Mouse (Mus musculus) liver, embryonic 12.5 days (tissue): Measurements from ENCODE around the gene Ctcf. TPM values are rescaled to one million over a fixed set of nuclear protein-coding genes. Genes with fewer than 3 reads are reported as not detected.

ENCODE experiments used
- ATAC-seq: fragments of 200-750 bp; cut with Nextera tagmentation; 2 replicates; pipeline ENCODE4 v1.8.0; 2017; ENCODE audit warnings: moderate number of reproducible peaks, mild to moderate bottlenecking, moderate library complexity
- H3K27ac ChIP-seq: fragments of 300-500 bp; sonication (generic); 2 replicates; pipeline ENCODE4 v1.5.1; 2016; ENCODE audit warnings: mild to moderate bottlenecking
- H3K27me3 ChIP-seq: fragments of 300-500 bp; sonication (generic); replicated peaks from 2 replicates; pipeline ENCODE4 v1.6.1; 2016; ENCODE audit warnings: mild to moderate bottlenecking, moderate library complexity
- H3K36me3 ChIP-seq: fragments of 300-500 bp; sonication (generic); 2 replicates; pipeline ENCODE4 v1.6.1; 2016; ENCODE audit warnings: mild to moderate bottlenecking, moderate library complexity
- H3K4me1 ChIP-seq: fragments of 300-500 bp; sonication (generic); 2 replicates; pipeline ENCODE4 v1.6.1; 2016
- H3K4me2 ChIP-seq: fragments of 300-500 bp; sonication (generic); 2 replicates; pipeline ENCODE4 v1.6.1; 2016; ENCODE audit warnings: mild to moderate bottlenecking, moderate library complexity
- H3K4me3 ChIP-seq: fragments of 300-500 bp; sonication (generic); 2 replicates; pipeline ENCODE4 v1.5.1; 2016; ENCODE audit warnings: mild to moderate bottlenecking, moderate library complexity
- H3K9ac ChIP-seq: fragments of 300-500 bp; sonication (generic); 2 replicates; pipeline ENCODE4 v1.6.1; 2016; ENCODE audit warnings: mild to moderate bottlenecking, moderate library complexity
- H3K9me3 ChIP-seq: fragments of 300-500 bp; sonication (generic); replicated peaks from 2 replicates; pipeline ENCODE4 v1.6.1; 2016; ENCODE audit warnings: mild to moderate bottlenecking, moderate library complexity
- WGBS: fragments of 180-500 bp; shearing (Covaris S2); methylation state at CpG from one replicate; pipeline ENCODE4 v1.1.7; 2016; ENCODE audit not compliant: insufficient replicate concordance; 5-methylcytosine and 5-hydroxymethylcytosine counted together
- polyA plus RNA-seq: library from polyadenylated mRNA; unstranded; fragments of >200 nt; fragmentation: Nextera tagmentation; extraction: Ambion mirVana; gene quantifications from 2 replicates; pipeline ENCODE4 v1.2.1, GENCODE M21; 2016

The Ctcf gene
- polyA plus RNA-seq, 1 experiment from 2014 or later: 93.5 TPM

DNA sequence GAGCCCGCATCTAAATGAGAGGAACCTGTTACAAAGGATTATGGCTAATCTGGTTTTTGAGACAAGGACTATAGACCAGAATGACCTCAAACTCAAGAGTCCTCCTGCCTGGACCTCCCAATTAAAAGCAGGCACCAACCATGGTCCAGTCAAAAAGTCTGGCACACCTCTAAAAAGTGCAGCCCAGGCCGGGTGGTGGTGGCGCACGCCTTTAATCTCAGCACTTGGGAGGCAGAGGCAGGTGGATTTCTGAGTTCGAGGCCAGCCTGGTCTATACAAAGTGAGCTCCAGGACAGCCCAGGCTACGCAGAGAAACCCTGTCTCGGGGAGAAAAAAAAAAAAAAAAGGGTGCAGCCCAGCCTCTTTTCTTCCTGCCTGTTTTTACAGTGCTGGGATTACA lies 49.0 kb downstream of the Ctcf start:
- 57% methylated on average over 7 of the region's 7 CpGs for WGBS
- Histone ChIP-seq H3K9ac (no peak overlapping the region), H3K4me3 (no peak overlapping the region), H3K4me2 (peak overlapping the region; percentile 51), H3K36me3 (peaks cover 43% of the 10 kb centered on the region), H3K27me3 (0 out of 2 replicates have a peak, but pooled peaks cover 3% of the 10 kb centered on the region), H3K27ac (no peak overlapping the region), H3K9me3 (no peaks in the 10 kb centered on the region), H3K4me1 (peaks cover 13% of the 10 kb centered on the region; the same call in 1 of the 2 replicates)
- no peak for ATAC-seq

GRCm38 (mm10) chr8:105685796-105686308 lies 49.5 kb downstream of the Ctcf start, which contains the start of gene Carmil2:
Gene Carmil2 (plus strand): TSS chr8:105686274.
- 8% methylated on average over 23 of the region's 26 CpGs for WGBS
- Histone ChIP-seq H3K4me1 (peaks cover 13% of the 10 kb centered on the region; the same call in 1 of the 2 replicates), H3K36me3 (peaks cover 37% of the 10 kb centered on the region), H3K27me3 (0 out of 2 replicates have a peak, but pooled peaks cover 3% of the 10 kb centered on the region), H3K4me3 (peak within 1 kb of the TSS; percentile 6; the same call in 1 of the 2 replicates), H3K27ac (0 out of 2 replicates have a peak within 1 kb of the TSS, but pooled peaks have one; percentile 13), H3K9ac (0 out of 2 replicates have a peak within 1 kb of the TSS, but pooled peaks have one; percentile 27), H3K9me3 (no peaks in the 10 kb centered on the region), H3K4me2 (peak within 1 kb of the TSS; percentile 51)
- ATAC-seq: peak; percentile 36; the same call in 1 of the 2 replicates

- no peak for ATAC-seq
Measured at GRCm38 (mm10) chr8:105686551-105686950, 50.2 kb downstream of the Ctcf start.

GRCm38 (mm10) chr8:105687512-105687911 lies 51.1 kb downstream of the Ctcf start:
- Histone ChIP-seq H3K36me3 (peaks cover 21% of the 10 kb centered on the region), H3K4me3 (no peak overlapping the region), H3K4me1 (peaks cover 13% of the 10 kb centered on the region; the same call in 1 of the 2 replicates), H3K9ac (no peak overlapping the region), H3K27me3 (peaks cover 3% of the 10 kb centered on the region; the same call in 1 of the 2 replicates), H3K4me2 (no peak overlapping the region), H3K9me3 (no peaks in the 10 kb centered on the region), H3K27ac (no peak overlapping the region)
- 65% methylated on average over 8 of the region's 8 CpGs for WGBS
- ATAC-seq: no peak

More at GRCm38 (mm10) chr8:105686551-105686950, 50.2 kb downstream of the Ctcf start:
- Histone ChIP-seq H3K27me3 (0 out of 2 replicates have a peak, but pooled peaks cover 3% of the 10 kb centered on the region), H3K9me3 (no peaks in the 10 kb centered on the region), H3K4me3 (no peak overlapping the region), H3K4me2 (peak overlapping the region; percentile 51), H3K36me3 (peaks cover 30% of the 10 kb centered on the region), H3K4me1 (peaks cover 13% of the 10 kb centered on the region; the same call in 1 of the 2 replicates), H3K9ac (no peak overlapping the region), H3K27ac (0 out of 2 replicates have a peak overlapping the region, but pooled peaks have one; percentile 13)
- WGBS: 67% methylated on average over 6 of the region's 6 CpGs

GRCm38 (mm10) chr8:105688242-105688752 lies 51.9 kb downstream of the Ctcf start:
- no peak overlapping the region for H3K9ac ChIP-seq
- no peak for ATAC-seq

GRCm38 (mm10) chr8:105689256-105689982 lies 53.1 kb downstream of the Ctcf start:
- Histone ChIP-seq H3K27ac (no peak overlapping the region), H3K9me3 (no peaks in the 10 kb centered on the region), H3K36me3 (peaks cover 2% of the 10 kb centered on the region), H3K9ac (no peak overlapping the region), H3K27me3 (peaks cover 12% of the 10 kb centered on the region), H3K4me2 (no peak overlapping the region), H3K4me1 (peaks cover 23% of the 10 kb centered on the region), H3K4me3 (no peak overlapping the region)
- ATAC-seq: no peak
- WGBS: 64% methylated on average over 35 of the region's 35 CpGs

More at GRCm38 (mm10) chr8:105688242-105688752, 51.9 kb downstream of the Ctcf start:
- H3K4me3 ChIP-seq: no peak overlapping the region
- no peaks in the 10 kb centered on the region for H3K9me3 ChIP-seq
- peaks cover 3% of the 10 kb centered on the region; the same call in 1 of the 2 replicates for H3K27me3 ChIP-seq
- H3K36me3 ChIP-seq: peaks cover 13% of the 10 kb centered on the region
- H3K4me2 ChIP-seq: no peak overlapping the region
- peaks cover 13% of the 10 kb centered on the region; the same call in 1 of the 2 replicates for H3K4me1 ChIP-seq
- H3K27ac ChIP-seq: no peak overlapping the region
- WGBS: 38% methylated on average over 14 of the region's 14 CpGs

DNA sequence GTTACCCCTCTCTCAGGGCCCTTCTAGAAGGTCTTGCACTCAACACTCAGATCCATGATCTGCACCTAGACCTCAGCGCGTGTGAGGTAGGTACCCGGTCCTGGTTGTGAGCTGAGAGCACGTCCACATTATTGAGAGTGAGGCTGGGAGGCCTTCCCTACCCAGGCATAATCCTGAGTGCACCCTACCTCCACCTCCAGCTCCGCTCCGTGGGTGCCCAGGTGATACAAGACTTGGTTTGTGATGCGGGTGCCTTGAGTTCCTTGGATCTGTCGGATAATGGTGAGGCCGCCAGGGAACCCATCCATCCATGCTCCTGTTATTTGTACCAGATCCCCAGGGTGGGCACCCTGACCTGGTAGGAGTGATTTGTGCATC lies 53.6 kb downstream of the Ctcf start:
- WGBS: 82% methylated on average over 9 of the region's 9 CpGs
- Histone ChIP-seq H3K36me3 (no peaks in the 10 kb centered on the region), H3K4me3 (no peak overlapping the region), H3K9ac (no peak overlapping the region), H3K9me3 (no peaks in the 10 kb centered on the region), H3K27me3 (peaks cover 17% of the 10 kb centered on the region), H3K4me1 (peaks cover 27% of the 10 kb centered on the region), H3K4me2 (no peak overlapping the region), H3K27ac (no peak overlapping the region)
- no peak for ATAC-seq

DNA sequence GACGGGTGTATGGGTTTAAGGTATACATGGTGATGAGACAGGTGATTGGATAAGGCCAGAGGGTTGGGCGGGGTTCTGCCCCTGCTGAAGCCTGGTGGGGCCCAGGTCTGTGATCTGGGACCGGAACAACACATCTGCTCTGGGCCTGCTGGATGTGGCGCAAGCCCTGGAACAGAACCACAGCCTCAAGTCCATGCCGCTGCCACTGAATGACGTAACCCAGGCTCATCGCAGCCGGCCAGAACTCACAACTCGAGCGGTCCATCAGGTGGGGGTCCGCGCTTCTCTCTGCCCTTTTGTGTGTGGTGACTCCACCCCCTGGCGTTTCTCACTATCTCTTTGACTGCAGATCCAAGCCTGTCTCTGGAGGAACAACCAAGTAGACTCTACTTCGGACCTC lies 54.6 kb downstream of the Ctcf start:
- Histone ChIP-seq H3K4me1 (peaks cover 22% of the 10 kb centered on the region), H3K4me3 (no peak overlapping the region), H3K4me2 (no peak overlapping the region), H3K9me3 (no peaks in the 10 kb centered on the region), H3K9ac (no peak overlapping the region), H3K36me3 (no peaks in the 10 kb centered on the region), H3K27me3 (peaks cover 25% of the 10 kb centered on the region), H3K27ac (no peak overlapping the region)
- 68% methylated on average over 14 of the region's 14 CpGs for WGBS
- no peak for ATAC-seq

DNA sequence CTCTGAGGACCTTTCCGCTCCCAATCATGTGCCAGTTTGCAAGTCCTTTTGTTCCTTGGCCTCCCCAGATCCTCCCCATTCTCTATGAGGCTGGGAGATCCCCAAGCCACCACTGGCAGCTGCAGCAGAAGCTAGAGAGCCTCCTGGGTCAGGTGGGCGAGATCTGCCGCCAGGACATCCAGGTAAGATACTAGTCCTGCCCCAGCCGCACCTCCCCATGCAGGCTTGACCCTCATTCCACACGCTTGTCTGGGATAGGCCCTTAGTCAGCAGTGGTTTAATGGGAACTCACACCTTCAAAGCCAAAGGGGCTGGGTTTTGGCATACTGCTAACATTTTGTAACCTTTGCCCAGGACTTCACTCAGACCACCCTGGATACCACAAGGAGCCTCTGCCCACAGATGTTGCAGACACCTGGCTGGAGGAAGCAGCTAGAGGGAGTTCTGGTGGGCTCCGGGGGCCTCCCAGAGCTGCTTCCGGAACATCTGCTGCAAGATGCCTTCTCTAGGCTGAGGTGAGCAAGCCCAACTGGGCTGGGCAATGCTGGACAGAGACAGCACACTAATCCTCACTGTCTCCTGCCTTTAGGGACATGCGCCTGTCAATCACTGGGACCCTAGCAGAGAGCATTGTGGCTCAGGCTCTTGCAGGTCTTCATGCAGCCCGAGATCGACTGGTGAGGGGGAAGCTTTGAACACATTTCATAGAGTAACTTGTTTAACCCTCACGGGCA lies 56.2 kb downstream of the Ctcf start:
- Histone ChIP-seq H3K9ac (no peak overlapping the region), H3K36me3 (peaks cover 12% of the 10 kb centered on the region), H3K27me3 (peaks cover 25% of the 10 kb centered on the region), H3K4me1 (peaks cover 30% of the 10 kb centered on the region), H3K27ac (no peak overlapping the region), H3K4me3 (no peak overlapping the region), H3K4me2 (no peak overlapping the region), H3K9me3 (no peaks in the 10 kb centered on the region)
- WGBS: 80% methylated on average over 11 of the region's 11 CpGs
- no peak for ATAC-seq

DNA sequence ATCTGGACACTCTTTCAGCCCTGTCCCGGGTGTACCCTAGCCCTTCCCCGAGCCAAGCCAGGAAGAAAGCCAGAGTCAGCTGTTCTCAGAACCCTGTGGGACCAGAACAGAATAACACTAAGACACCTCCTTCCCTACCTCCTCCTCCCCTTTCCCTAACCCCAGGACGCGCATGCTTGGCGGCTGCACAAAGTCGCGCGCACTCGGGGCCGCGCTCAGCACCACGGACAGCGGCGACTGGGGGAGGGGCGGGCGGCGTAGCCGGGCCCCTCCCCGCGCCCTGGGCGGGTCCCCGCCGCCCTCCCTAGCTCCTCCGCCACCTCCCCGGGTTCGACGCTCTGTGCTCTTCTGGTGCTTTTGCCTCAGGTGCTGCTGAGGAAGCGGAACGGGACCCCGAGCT lies 57.3 kb downstream of the Ctcf start:
- peak overlapping the region; percentile 85 for H3K4me2 ChIP-seq
- H3K9me3 ChIP-seq: no peaks in the 10 kb centered on the region
- WGBS: 6% methylated on average over 28 of the region's 30 CpGs
- peak overlapping the region; percentile 49 for H3K4me3 ChIP-seq
- peak; percentile 60 for ATAC-seq
- no peak overlapping the region for H3K27ac ChIP-seq
- peaks cover 23% of the 10 kb centered on the region for H3K36me3 ChIP-seq
- peaks cover 26% of the 10 kb centered on the region for H3K4me1 ChIP-seq
- peak overlapping the region; percentile 37; the same call in 1 of the 2 replicates for H3K9ac ChIP-seq
- peaks cover 24% of the 10 kb centered on the region for H3K27me3 ChIP-seq

DNA sequence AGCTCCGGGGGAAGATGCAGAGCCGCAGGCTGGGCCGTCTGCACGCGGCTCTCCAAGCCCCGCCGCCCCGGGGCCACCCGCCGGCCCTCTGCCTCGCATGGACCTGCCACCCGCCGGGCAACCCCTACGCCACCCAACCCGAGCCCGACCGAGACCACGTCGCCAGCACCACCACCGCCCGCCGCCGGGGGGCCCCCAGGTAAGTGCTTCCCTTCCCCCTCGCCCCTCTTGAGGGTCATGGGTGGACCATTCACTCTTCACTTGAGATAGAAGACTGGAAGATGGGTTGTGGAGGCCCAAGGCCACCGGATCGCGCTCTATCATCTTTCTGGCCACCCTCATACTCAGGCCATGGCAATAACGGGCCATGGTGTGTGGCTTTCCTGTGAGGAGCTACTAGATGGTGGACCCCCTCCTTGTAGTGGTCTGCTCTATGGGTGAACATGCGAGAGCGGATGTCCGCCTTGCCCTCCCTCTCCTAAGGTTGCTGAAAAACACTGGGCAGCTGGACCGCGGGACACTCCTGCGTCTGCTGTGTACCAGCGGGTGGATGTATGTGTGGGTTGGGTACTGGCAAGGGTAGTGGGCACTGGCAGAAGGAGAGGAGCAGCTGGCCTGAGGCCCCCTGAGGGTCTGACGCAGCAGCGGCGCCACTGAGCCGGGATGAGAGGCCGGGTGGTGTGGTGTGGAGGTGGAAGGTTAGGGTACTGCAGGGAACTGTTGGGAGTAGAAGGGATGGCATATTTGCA lies 57.9 kb downstream of the Ctcf start:
- H3K4me1 ChIP-seq: peaks cover 26% of the 10 kb centered on the region
- H3K27ac ChIP-seq: no peak overlapping the region
- H3K4me2 ChIP-seq: peak overlapping the region; percentile 85
- H3K4me3 ChIP-seq: peak overlapping the region; percentile 49
- H3K9me3 ChIP-seq: no peaks in the 10 kb centered on the region
- H3K9ac ChIP-seq: peak overlapping the region; percentile 37; the same call in 1 of the 2 replicates
- no peak for ATAC-seq
- peaks cover 25% of the 10 kb centered on the region for H3K36me3 ChIP-seq
- H3K27me3 ChIP-seq: peaks cover 21% of the 10 kb centered on the region
- WGBS: 23% methylated on average over 40 of the region's 40 CpGs
